Mouse (Mus musculus) right cerebral cortex, postnatal 36 days (tissue): Measurements from ENCODE around the gene Tfr2.

Source experiments
- DNase-seq, 2 experiments: peaks; one replicate each; pipeline ENCODE4 v3.0.0; 2022; ENCODE audit warnings: low spot score in 2 of 2, mixed read lengths in 1 of 2

The Tfr2 gene

GRCm38 (mm10) chr5:137569665-137570064 lies at the start of gene Tfr2:
TSS of gene Tfr2 (plus strand) at chr5:137569840.
- no peak for DNase-seq

DNA sequence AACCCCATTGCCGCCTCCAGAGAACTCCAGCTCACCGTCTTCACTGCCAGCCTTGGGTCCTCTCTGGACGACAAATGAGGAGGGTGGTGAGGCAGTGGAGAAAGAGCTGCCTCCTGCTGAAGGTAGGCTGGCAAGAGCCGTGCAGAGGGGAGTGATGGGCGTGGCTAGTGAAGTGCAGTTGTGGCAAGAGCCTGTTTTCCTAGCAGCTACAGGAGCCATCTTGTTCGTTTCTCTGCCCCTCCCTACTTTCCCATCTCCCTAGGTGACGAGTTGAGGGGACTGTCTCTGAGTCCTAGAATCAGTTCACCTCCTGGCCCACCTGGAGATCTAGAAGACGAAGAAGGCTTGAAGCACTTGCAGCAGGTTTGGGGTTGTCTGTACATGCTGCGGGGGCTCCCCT lies 47.8 kb upstream of the Tfr2 start:
- no peak for DNase-seq

DNA sequence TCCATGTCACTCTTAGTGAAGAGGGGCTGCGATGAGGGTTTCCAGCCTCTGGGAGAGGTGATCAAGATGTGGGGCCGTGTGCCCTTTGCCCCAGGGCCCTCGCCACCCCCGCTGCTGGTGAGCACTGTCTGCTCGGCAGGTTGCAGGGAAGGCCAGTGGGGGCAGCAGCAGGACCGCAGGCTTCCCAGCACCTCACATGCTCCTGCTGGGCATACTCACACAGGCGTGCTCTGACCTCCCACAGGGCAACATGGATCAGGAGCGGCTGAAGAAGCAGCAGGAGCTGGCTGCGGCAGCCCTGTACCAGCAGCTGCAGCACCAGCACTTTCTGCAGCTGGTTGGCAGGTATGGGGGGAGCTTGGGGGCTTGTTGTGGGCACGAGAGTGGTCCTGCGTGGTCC lies 46.9 kb upstream of the Tfr2 start:
- DNase-seq = no peak

GRCm38 (mm10) chr5:137523396-137524250 lies 46.0 kb upstream of the Tfr2 start:
- no peak for DNase-seq

GRCm38 (mm10) chr5:137524251-137524515 lies 45.5 kb upstream of the Tfr2 start:
- DNase-seq = no peak

GRCm38 (mm10) chr5:137524671-137525070 lies 45.0 kb upstream of the Tfr2 start:
- DNase-seq = no peak

GRCm38 (mm10) chr5:137525511-137525910 lies 44.1 kb upstream of the Tfr2 start:
- DNase-seq = no peak

DNA sequence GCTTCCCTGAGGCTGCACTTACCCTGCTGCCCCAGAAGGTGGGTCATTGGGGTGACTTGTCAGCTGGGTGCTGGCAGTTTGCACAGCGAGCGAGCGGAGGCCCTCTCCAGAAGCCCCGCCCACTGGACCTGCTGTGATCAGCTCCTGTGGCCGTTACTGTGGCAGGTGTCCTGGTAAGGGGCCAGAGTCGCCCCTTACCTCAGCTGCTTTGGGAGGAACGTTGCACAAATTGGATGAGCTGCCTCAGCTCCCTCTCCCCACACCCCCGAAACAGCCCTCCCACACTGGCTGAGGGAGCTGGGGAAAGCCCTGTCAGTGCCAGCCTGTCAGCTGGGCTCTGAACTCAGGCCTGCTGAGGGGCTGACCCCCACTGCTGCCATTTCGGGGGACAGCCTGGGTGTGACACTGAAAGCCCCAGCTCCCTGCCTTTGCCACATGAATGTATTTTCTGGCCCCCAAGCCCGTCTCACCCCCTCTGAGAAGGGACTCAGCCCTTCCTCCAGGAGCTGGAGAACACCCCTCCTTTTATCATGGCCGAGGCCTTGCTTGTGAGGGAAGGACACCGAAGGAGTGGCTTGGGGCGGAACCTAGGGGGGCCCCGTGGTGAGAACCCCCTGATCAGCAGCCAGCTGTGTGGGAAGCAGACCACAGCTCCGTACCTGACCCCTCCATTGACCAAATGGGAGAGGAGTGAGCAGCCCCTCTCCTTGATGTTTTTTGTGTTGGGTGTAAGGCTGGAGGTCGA lies 43.3 kb upstream of the Tfr2 start:
- no peak for DNase-seq

- no peak for DNase-seq
Observed at GRCm38 (mm10) chr5:137527413-137527812, 42.2 kb upstream of the Tfr2 start.

DNA sequence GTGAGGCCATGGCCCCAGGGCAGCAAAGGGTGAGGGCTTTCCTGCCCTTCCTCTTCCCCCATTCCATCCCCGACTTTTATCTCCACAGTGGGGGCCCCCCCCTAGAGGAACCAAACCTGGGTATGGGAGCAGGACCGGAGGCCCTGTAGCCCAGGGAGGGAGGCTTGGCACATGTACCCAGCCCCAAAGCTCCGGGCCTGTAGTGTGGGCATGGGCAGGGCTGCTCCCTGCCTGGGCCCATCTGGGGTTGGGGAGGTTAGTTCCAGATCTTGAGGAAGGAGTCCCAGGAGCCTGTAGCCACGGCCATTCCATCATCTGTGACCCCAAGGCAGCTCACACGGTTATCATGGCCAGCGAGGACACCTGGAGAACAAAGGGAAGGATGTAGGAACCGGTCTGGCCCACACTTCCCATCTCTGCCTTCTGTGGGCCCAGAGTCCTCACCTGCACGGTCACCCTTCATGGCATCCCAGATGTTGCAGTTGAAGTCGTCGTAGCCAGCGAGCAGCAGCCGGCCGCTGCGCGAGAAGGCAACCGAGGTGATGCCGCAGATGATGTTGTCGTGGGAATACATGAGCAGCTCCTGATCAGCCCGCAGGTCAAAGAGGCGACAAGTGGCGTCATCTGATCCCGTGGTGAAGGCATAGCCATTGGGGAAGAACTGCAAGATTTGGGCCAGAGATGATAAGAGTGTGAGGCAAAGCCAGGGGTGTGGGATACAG lies 41.2 kb upstream of the Tfr2 start:
- no peak for DNase-seq

GRCm38 (mm10) chr5:137529221-137529995 lies 40.2 kb upstream of the Tfr2 start:
- no peak for DNase-seq

GRCm38 (mm10) chr5:137530075-137530474 lies 39.6 kb upstream of the Tfr2 start:
- no peak for DNase-seq

DNA sequence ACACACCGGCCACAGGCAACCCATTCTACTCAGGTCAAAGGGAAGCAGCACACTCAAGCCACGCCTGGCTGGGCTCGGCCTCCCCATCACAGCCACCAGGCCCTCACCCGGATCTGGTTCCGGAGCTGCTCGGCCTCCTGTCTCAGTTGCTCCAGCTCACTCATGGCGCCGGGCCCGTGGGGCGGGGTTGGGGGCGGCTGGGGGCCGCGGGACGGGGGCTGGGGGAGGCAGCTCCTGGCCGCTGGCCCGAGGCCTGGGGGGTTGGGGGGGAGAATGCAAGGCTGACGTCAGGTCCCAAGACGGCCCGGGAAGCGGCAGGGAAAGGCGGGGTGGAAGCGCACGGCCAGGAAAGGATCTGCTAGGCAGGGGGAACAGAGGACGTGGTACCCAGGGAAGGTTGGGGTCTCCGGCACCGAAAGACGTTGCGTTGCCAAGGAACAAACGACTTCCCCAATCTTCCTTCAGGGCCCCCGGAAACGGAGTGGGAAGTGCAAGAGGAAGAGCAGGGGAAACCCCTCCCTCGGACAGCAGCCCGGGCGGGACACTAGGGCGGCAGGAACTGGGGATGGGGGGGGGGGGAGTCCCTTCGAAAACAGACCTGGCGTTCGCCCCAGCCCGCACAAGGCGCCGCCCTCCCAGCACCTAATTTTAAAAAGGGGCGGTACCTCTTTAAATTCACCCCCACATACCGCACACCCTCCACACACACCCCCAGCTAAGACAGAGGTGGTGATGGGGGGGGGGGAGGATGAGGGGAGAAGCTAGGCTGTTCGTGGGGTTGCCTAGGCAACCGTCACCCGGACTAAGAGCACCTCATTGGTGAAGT lies 38.8 kb upstream of the Tfr2 start:
- DNase-seq = peak; percentile 83 to 87

GRCm38 (mm10) chr5:137531414-137532130 lies 38.1 kb upstream of the Tfr2 start:
- DNase-seq = no peak

GRCm38 (mm10) chr5:137532131-137532807 lies 37.4 kb upstream of the Tfr2 start:
- no peak for DNase-seq

DNA sequence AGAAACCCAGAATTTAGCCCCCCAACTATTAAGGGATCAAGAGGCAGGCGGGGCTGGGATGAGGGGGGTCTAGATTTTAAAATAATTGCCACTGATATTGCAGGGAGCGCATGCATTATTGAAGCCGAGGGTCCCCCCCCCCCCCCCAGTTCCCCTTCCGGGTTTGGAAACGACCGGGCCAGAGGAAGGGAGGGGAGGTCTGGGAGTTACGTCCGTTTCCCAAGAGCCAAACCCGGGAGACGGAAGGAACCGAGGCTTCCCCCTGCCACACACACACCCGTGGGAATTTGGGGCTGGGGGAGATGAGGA lies 36.9 kb upstream of the Tfr2 start:
- DNase-seq = no peak

GRCm38 (mm10) chr5:137533117-137533827 lies 36.4 kb upstream of the Tfr2 start, which contains the start of the genes Epo and Gnb2:
TSS of gene Epo (minus strand) at chr5:137533242.
TSS of gene Gnb2 (minus strand) at chr5:137533510.
- DNase-seq = peak; percentile 93 to 95

DNA sequence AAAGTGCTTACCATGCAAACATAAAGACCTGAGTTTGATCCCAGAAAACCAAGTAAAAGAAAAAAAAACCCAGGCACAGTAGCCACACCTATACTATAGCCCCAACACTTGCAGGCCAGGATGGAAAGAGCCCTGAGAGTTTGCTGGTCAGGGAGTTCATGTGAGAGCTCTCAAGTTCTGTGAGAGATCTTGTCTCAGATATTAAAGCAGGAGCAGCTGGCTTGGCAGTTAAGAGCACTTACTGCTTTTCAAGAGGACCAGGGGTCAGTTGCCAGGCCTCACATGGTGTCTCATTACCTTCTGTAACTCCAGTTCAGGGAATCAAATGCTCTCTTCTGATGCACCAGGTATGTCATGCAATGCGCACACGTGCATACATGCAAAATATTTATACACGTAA lies 34.9 kb upstream of the Tfr2 start:
- DNase-seq = no peak

DNA sequence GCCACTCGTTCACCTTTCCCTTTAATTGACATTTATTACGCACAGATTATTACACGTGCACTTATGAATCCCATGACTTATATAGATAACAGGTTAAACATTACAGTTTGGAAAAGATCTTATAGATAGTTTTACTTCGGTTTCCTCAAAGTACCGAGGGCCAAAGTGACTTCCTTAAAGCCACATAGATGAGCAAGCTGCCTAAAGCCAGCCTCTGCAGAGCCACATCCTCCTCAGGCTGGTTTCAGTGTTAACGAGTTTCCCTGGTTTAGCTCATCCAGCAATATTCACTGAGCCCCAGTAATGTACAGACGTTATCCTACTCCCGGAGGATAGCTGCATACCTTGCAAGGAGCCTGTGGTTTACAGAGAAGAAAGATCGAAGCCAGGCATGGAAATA lies 34.3 kb upstream of the Tfr2 start:
- DNase-seq = no peak
